39 mouse cellular contexts compared by ENCODE assay signal in the genomic region with DNA sequence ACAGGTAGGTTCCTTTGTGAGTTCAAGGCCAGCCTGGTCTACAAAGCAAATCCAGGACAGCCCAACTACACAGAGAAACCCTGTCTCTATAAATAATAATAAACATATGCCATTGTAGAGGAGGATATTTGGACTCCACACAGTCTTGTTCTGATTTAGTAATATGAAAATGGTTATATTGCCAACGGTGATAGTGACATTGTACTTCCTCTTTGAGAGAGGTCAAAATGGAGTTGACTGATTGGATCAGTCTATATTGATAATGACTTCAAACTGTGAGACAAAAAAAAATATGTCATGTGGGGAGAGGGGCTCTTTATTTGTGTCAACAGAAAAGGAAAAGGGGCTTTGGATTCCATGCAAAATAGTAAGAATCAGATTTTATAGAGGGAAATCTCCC. TPM values are rescaled to one million over a fixed set of nuclear protein-coding genes. Genes with fewer than 3 reads are reported as not detected.
"Had no signal": no experiment of that assay in that cellular context is flagged by ENCODE, and none has a peak within 500 bp of the region (broad histone marks: within the 10 kb centered on the region; RNA-seq: fewer than 3 reads in every experiment).

No protein-coding gene starts in this region.

- H3K27me3 ChIP-seq: embryonic facial prominence, embryonic 12.5 days; embryonic facial prominence, embryonic 13.5 days; embryonic facial prominence, embryonic 15.5 days; forebrain, embryonic 12.5 days; forebrain, embryonic 13.5 days; forebrain, embryonic 15.5 days had no signal

- H3K9me3 ChIP-seq: embryonic facial prominence, embryonic 10.5 days; embryonic facial prominence, embryonic 12.5 days; embryonic facial prominence, embryonic 13.5 days; embryonic facial prominence, embryonic 15.5 days; forebrain, embryonic 10.5 days; forebrain, embryonic 12.5 days; forebrain, embryonic 13.5 days; forebrain, embryonic 15.5 days had no signal

- H3K4me2 ChIP-seq: embryonic facial prominence, embryonic 12.5 days; embryonic facial prominence, embryonic 13.5 days; embryonic facial prominence, embryonic 15.5 days; forebrain, embryonic 12.5 days; forebrain, embryonic 13.5 days; forebrain, embryonic 15.5 days had no signal

- ATAC-seq: forebrain, embryonic 13.5 days; forebrain, embryonic 14.5 days; forebrain, embryonic 15.5 days; forebrain, embryonic 16.5 days; forebrain, postnatal 0 days had no signal

- H3K9ac ChIP-seq: embryonic facial prominence, embryonic 12.5 days; embryonic facial prominence, embryonic 13.5 days; embryonic facial prominence, embryonic 15.5 days; forebrain, embryonic 12.5 days; forebrain, embryonic 13.5 days; forebrain, embryonic 15.5 days; forebrain, postnatal 0 days had no signal

- H3K4me3 ChIP-seq: embryonic facial prominence, embryonic 10.5 days; embryonic facial prominence, embryonic 12.5 days; embryonic facial prominence, embryonic 13.5 days; embryonic facial prominence, embryonic 15.5 days; erythroblast, embryonic 14.5 days; forebrain, embryonic 10.5 days; forebrain, embryonic 12.5 days; forebrain, embryonic 13.5 days; forebrain, embryonic 15.5 days; gastrocnemius, adult 2 months; heart, adult 2 months had no signal

- H3K4me1 ChIP-seq: embryonic facial prominence, embryonic 10.5 days; embryonic facial prominence, embryonic 12.5 days; embryonic facial prominence, embryonic 13.5 days; embryonic facial prominence, embryonic 15.5 days; forebrain, embryonic 10.5 days; forebrain, embryonic 12.5 days; forebrain, embryonic 13.5 days; forebrain, embryonic 15.5 days had no signal

- H3K27ac ChIP-seq: embryonic facial prominence, embryonic 10.5 days; embryonic facial prominence, embryonic 12.5 days; embryonic facial prominence, embryonic 13.5 days; embryonic facial prominence, embryonic 15.5 days; forebrain, embryonic 10.5 days; forebrain, embryonic 12.5 days; forebrain, embryonic 13.5 days; forebrain, embryonic 15.5 days; gastrocnemius, adult 2 months; heart, adult 2 months had no signal

- DNase-seq: cerebellum, adult 8-10 months; cerebellum, adult 9-10 months; cerebellum, adult 9-11 months; cerebellum, postnatal 10 days; cerebellum, postnatal 14 days; cerebellum, postnatal 25 days; cerebellum, postnatal 36 days; embryo, embryonic 11 days; forebrain, postnatal 0 days; gastrocnemius, adult 2 months; gastrocnemius, postnatal 10 days; gastrocnemius, postnatal 14 days; gastrocnemius, postnatal 25 days; gastrocnemius, postnatal 36 days; heart, adult 18-20 months; heart, adult 2 months had no signal

- H3K36me3 ChIP-seq: embryonic facial prominence, embryonic 10.5 days; embryonic facial prominence, embryonic 12.5 days; embryonic facial prominence, embryonic 13.5 days; embryonic facial prominence, embryonic 15.5 days; forebrain, embryonic 10.5 days; forebrain, embryonic 12.5 days; forebrain, embryonic 15.5 days had no signal

RNA-seq across cellular contexts. Expression of a gene that starts 42.0 kb away (rescaled TPM):
- total RNA-seq: common myeloid progenitor, adult 5-6 weeks; forebrain, postnatal 0 days; gastrocnemius, adult 18-20 months; gastrocnemius, adult 2 months; gastrocnemius, adult 8-10 months; gastrocnemius, postnatal 10 days; gastrocnemius, postnatal 14 days; gastrocnemius, postnatal 25 days; gastrocnemius, postnatal 36 days; gastrocnemius, postnatal 4 days; granulocyte monocyte progenitor cell, adult 5-6 weeks; heart, adult 18-20 months; heart, adult 2 months; heart, adult 8-10 months had no signal
- polyA plus RNA-seq: cortical plate, adult 2 months; embryonic facial prominence, embryonic 10.5 days; embryonic facial prominence, embryonic 11.5 days; embryonic facial prominence, embryonic 12.5 days; embryonic facial prominence, embryonic 13.5 days; embryonic facial prominence, embryonic 14.5 days; embryonic facial prominence, embryonic 15.5 days; erythroblast, embryonic 14.5 days; forebrain, embryonic 10.5 days; forebrain, embryonic 11.5 days; forebrain, embryonic 12.5 days; forebrain, embryonic 13.5 days; forebrain, embryonic 14.5 days; forebrain, embryonic 15.5 days; forebrain, embryonic 16.5 days; forebrain, postnatal 0 days; frontal cortex, adult 2 months; gonadal fat pad, adult 2 months; heart, adult 2 months had no signal

RNA-seq across cellular contexts. Expression of a gene that starts 53.6 kb away (rescaled TPM):
- total RNA-seq: common myeloid progenitor, adult 5-6 weeks; heart, adult 8-10 months had no signal
